Mouse (Mus musculus) kidney, adult 9 months (tissue): ENCODE results near the gene Xpo4.
"Not testable (repeated sequence)": the region's sequence is repeated elsewhere in the genome, so short reads cannot be mapped to it uniquely, and the experiment has no call there.

Experiments used
- DNase-seq: peaks from one replicate; pipeline ENCODE4 v3.0.0; 2022

Xpo4 gene

GRCm38 (mm10) chr14:57679958-57680535 lies 14.8 kb upstream of the Xpo4 start:
- DNase-seq, result peak; percentile 88

GRCm38 (mm10) chr14:57679523-57679922 lies 14.3 kb upstream of the Xpo4 start:
- no peak for DNase-seq

- DNase-seq, result no peak
Measured at GRCm38 (mm10) chr14:57675481-57675880, 10.3 kb upstream of the Xpo4 start.

- DNase-seq, result no peak
Measured at GRCm38 (mm10) chr14:57665628-57665950, 359 bp upstream of the Xpo4 start.

GRCm38 (mm10) chr14:57664311-57664821 lies 864 bp downstream of the Xpo4 start:
- peak; percentile 42 for DNase-seq

- DNase-seq, result no peak
Measured at GRCm38 (mm10) chr14:57663630-57664029, 1.6 kb downstream of the Xpo4 start.

GRCm38 (mm10) chr14:57658301-57658700 lies 6.9 kb downstream of the Xpo4 start:
- DNase-seq, result no peak

GRCm38 (mm10) chr14:57657500-57657899 lies 7.7 kb downstream of the Xpo4 start:
- no peak for DNase-seq

- DNase-seq, result not testable (repeated sequence)
Measured at GRCm38 (mm10) chr14:57656519-57656918, 8.7 kb downstream of the Xpo4 start.

GRCm38 (mm10) chr14:57649501-57649900 lies 15.7 kb downstream of the Xpo4 start:
- no peak for DNase-seq

- DNase-seq, result no peak
Measured at GRCm38 (mm10) chr14:57646155-57646554, 19.1 kb downstream of the Xpo4 start.

GRCm38 (mm10) chr14:57639153-57639552 lies 26.1 kb downstream of the Xpo4 start:
- no peak for DNase-seq

GRCm38 (mm10) chr14:57634141-57634540 lies 31.1 kb downstream of the Xpo4 start:
- DNase-seq, result no peak

GRCm38 (mm10) chr14:57629595-57629994 lies 35.6 kb downstream of the Xpo4 start:
- no peak for DNase-seq

- no peak for DNase-seq
Measured at GRCm38 (mm10) chr14:57622934-57623333, 42.3 kb downstream of the Xpo4 start.

GRCm38 (mm10) chr14:57621699-57622098 lies 43.5 kb downstream of the Xpo4 start:
- DNase-seq, result no peak

GRCm38 (mm10) chr14:57620598-57621236 lies 44.5 kb downstream of the Xpo4 start:
- peak; percentile 25 for DNase-seq

GRCm38 (mm10) chr14:57619487-57619886 lies 45.7 kb downstream of the Xpo4 start:
- DNase-seq, result peak; percentile 55

- no peak for DNase-seq
Measured at GRCm38 (mm10) chr14:57617675-57618074, 47.6 kb downstream of the Xpo4 start.

GRCm38 (mm10) chr14:57616339-57616965 lies 48.8 kb downstream of the Xpo4 start:
- no peak for DNase-seq

- no peak for DNase-seq
Measured at GRCm38 (mm10) chr14:57615828-57616227, 49.4 kb downstream of the Xpo4 start.

GRCm38 (mm10) chr14:57611034-57611433 lies 54.2 kb downstream of the Xpo4 start:
- DNase-seq, result no peak

GRCm38 (mm10) chr14:57609816-57610329 lies 55.4 kb downstream of the Xpo4 start:
- no peak for DNase-seq

GRCm38 (mm10) chr14:57607500-57607899 lies 57.7 kb downstream of the Xpo4 start:
- peak; percentile 89 for DNase-seq
